Mouse (Mus musculus) hindbrain, embryonic 13.5 days (tissue): ENCODE data around the gene Cluap1. TPM values are rescaled to one million over a fixed set of nuclear protein-coding genes. Genes with fewer than 3 reads are reported as not detected.
"Not testable (repeated sequence)": the region's sequence is repeated elsewhere in the genome, so short reads cannot be mapped to it uniquely, and the experiment has no call there.

Experiments
- ATAC-seq: fragments of 200-750 bp; cut with Nextera tagmentation; 2 replicates; pipeline ENCODE4 v1.8.0; 2017; ENCODE audit warnings: moderate TSS enrichment; ENCODE audit not compliant: low FRiP score
- H3K27ac ChIP-seq: fragments of 300-500 bp; sonication (generic); 2 replicates; pipeline ENCODE4 v1.5.1; 2015; ENCODE audit warnings: inconsistent platforms, mild to moderate bottlenecking, moderate library complexity
- H3K27me3 ChIP-seq: fragments of 300-500 bp; sonication (generic); 2 replicates; pipeline ENCODE4 v1.6.1; 2015; ENCODE audit warnings: mild to moderate bottlenecking, inconsistent platforms
- H3K36me3 ChIP-seq: fragments of 300-500 bp; sonication (generic); 2 replicates; pipeline ENCODE4 v1.6.1; 2015; ENCODE audit warnings: mild to moderate bottlenecking, inconsistent platforms
- H3K4me1 ChIP-seq: fragments of 300-500 bp; sonication (generic); replicated peaks from 2 replicates; pipeline ENCODE4 v1.6.1; 2015; ENCODE audit warnings: inconsistent platforms
- H3K4me2 ChIP-seq: fragments of 300-500 bp; sonication (generic); 2 replicates; pipeline ENCODE4 v1.6.1; 2015; ENCODE audit warnings: inconsistent platforms, mild to moderate bottlenecking, moderate library complexity
- H3K4me3 ChIP-seq: fragments of 300-500 bp; sonication (generic); 2 replicates; pipeline ENCODE4 v1.5.1; 2015; ENCODE audit warnings: mild to moderate bottlenecking, inconsistent platforms
- H3K9ac ChIP-seq: fragments of 300-500 bp; sonication (generic); 2 replicates; pipeline ENCODE4 v1.6.1; 2015; ENCODE audit warnings: mild to moderate bottlenecking, inconsistent platforms
- H3K9me3 ChIP-seq: fragments of 300-500 bp; sonication (generic); 2 replicates; pipeline ENCODE4 v1.6.1; 2016; ENCODE audit warnings: inconsistent platforms
- WGBS: fragments of 180-500 bp; shearing (Covaris S2); methylation state at CpG from one replicate; pipeline ENCODE4 v1.1.7; 2015; 5-methylcytosine and 5-hydroxymethylcytosine counted together
- microRNA-seq: library from miRNA; unstranded; fragments of <30 nt; microRNA quantifications from one replicate; pipeline ENCODE4, GENCODE M21; 2016
- polyA plus RNA-seq: library from polyadenylated mRNA; unstranded; fragments of >200 nt; fragmentation: Nextera tagmentation; extraction: Ambion mirVana; gene quantifications from 2 replicates; pipeline ENCODE4 v1.2.1, GENCODE M21; 2015

The Cluap1 gene
- polyA plus RNA-seq, 1 experiment from 2014 or later = 35.8 TPM

DNA sequence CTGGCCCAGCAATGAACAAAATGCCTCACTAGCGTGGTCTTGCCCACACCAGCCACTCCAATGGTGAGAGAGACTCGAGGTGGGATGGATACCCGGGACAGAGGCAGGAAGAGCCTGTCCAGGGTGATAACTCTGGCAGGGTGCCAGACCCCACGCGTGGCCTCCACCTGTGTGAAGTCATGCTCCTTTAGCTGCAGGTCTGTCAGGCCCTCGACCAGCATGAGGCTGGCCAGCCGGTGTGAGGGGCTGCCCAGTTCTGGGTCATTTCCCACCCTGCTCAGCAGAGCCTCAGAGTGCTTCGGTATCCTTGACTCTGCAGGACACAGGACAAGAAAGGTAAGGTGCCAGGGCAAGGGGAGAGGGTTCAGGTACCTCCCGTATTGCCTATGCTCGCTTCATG, 56.4 kb downstream of the Cluap1 start:
- no peak overlapping the region for H3K9ac ChIP-seq
- no peak for ATAC-seq
- no peaks in the 10 kb centered on the region for H3K9me3 ChIP-seq
- H3K4me1 ChIP-seq = no peaks in the 10 kb centered on the region
- no peak overlapping the region for H3K4me3 ChIP-seq
- no peak overlapping the region for H3K27ac ChIP-seq
- H3K36me3 ChIP-seq = no peaks in the 10 kb centered on the region
- WGBS = 90% methylated on average over 10 of the region's 10 CpGs
- no peak overlapping the region for H3K4me2 ChIP-seq
- no peaks in the 10 kb centered on the region for H3K27me3 ChIP-seq

DNA sequence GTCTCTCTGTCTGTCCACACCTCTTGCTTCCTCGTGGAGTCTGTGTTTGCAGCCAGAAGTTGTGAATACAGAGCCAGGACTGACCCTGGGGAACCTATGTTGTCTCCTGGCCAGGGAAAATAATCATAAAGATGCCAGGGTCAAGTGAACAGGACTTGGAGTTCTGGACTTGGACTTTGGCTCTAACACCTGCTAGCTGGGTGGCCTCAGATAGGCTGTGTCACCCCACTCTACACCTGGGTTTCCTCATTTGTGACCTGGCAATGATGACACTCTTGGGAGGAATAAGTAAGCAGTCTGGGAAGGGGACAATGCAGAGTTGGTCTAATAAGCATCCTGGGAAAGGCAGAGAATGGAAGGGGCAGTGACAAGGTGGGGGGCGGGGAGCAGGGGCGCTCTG, 56.9 kb downstream of the Cluap1 start:
- H3K4me3 ChIP-seq = no peak overlapping the region
- no peaks in the 10 kb centered on the region for H3K9me3 ChIP-seq
- H3K36me3 ChIP-seq = no peaks in the 10 kb centered on the region
- no peaks in the 10 kb centered on the region for H3K27me3 ChIP-seq
- 86% methylated on average over 3 of the region's 3 CpGs for whole genome bisulfite sequencing
- no peak overlapping the region for H3K4me2 ChIP-seq
- ATAC-seq = no peak
- no peak overlapping the region for H3K27ac ChIP-seq
- H3K4me1 ChIP-seq = no peaks in the 10 kb centered on the region
- H3K9ac ChIP-seq = no peak overlapping the region

DNA sequence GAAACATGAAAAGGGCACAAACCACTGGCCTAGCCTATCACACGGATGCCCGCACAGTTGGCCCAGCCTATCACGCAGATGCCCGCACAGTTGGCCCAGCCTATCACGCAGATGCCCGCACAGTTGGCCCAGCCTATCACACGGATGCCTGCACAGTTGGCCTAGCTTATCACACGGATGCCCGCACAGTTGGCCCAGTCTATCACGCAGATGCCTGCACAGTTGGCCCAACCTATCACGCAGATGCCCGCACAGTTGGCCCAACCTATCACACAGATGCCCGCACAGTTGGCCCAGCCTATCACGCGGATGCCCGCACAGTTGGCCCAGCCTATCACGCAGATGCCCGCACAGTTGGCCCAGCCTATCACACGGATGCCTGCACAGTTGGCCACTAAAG, 65.9 kb downstream of the Cluap1 start:
- H3K27ac ChIP-seq, H3K4me1 ChIP-seq, H3K4me3 ChIP-seq, ATAC-seq, H3K4me2 ChIP-seq, H3K27me3 ChIP-seq, H3K9ac ChIP-seq, H3K9me3 ChIP-seq: not testable (repeated sequence)
- H3K36me3 ChIP-seq = peaks cover 25% of the 10 kb centered on the region
- 92% methylated on average over 19 of the region's 19 CpGs for WGBS

DNA sequence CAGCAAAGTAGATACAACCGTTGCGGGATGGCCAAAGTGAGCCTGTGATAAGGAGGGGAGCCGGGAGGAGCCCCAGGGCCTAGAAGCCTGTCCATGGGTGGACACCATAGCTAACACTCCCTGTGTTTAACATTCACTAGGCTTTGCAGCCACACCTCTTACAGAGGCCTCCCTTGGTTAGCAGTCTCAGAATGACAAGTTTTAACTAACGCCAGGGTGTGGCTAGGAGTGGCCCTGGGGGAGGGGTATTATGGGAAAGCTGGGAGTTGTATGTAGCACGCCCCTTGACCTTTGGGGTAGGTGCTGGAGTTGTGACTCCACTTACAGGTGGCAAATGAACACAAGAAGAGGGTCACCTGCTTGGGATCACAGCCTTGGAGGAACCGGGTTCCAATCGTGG, 67.1 kb downstream of the Cluap1 start:
- WGBS = 92% methylated on average over 7 of the region's 7 CpGs
- Histone ChIP-seq H3K4me2 (no peak overlapping the region), H3K9me3 (no peaks in the 10 kb centered on the region), H3K27ac (no peak overlapping the region), H3K36me3 (peaks cover 37% of the 10 kb centered on the region), H3K4me3 (no peak overlapping the region), H3K27me3 (no peaks in the 10 kb centered on the region), H3K4me1 (no peaks in the 10 kb centered on the region; the same call in 1 of the 2 replicates), H3K9ac (no peak overlapping the region)
- ATAC-seq = no peak

DNA sequence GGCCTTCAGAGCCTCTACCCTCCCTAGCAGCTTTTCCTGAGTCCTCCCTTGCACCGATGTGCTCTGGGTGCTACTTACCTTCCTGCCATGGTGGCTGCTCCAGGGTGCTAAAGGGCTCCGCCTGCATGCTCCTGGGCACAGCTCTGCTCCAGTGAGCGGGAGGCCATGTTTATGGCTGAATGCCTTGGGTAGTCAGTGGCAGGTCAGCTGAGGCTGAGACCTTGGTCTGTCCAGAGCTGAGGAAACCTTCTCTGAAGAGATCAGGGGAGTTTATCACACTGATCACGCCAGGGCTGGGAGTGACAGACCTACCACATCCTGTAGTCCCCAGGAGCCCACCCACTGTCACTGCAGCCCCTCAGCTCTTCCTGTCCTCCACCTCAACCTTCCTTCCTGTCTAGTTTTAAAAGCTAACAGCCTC, 67.7 kb downstream of the Cluap1 start, which contains the start of gene Nlrc3:
Gene Nlrc3, minus strand, starts transcription at position 382 of the 421 bp plus-strand sequence.
- Histone ChIP-seq H3K4me3 (no peak within 1 kb of the TSS), H3K36me3 (peaks cover 43% of the 10 kb centered on the region), H3K9me3 (no peaks in the 10 kb centered on the region), H3K27me3 (no peaks in the 10 kb centered on the region), H3K4me2 (no peak within 1 kb of the TSS), H3K4me1 (no peaks in the 10 kb centered on the region; the same call in 1 of the 2 replicates), H3K27ac (no peak within 1 kb of the TSS), H3K9ac (no peak within 1 kb of the TSS)
- peak; percentile 46 for ATAC-seq
- WGBS = 78% methylated on average over 4 of the region's 4 CpGs

DNA sequence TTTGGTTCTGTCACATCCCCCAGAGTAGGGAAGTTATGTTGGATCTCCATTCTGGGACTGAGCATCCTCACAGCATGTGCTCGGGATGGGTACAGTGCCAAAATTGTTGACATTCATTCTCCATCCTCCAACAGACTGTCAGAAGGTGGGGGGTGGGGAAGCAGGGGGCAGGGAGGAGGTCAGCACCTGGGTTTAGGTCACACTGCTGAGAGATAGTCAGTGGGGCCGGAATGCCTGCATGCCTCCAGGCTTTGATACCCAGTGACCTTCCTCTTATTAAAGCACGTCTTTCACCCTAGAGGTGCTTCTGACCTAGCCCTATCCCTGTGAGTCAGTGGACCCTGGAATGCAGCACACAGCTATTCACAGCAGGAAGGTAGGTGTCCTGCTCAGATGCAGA, 68.1 kb downstream of the Cluap1 start:
- H3K9ac ChIP-seq = no peak overlapping the region
- H3K4me1 ChIP-seq = no peaks in the 10 kb centered on the region; the same call in 1 of the 2 replicates
- no peak overlapping the region for H3K4me3 ChIP-seq
- no peak overlapping the region for H3K4me2 ChIP-seq
- WGBS = 61% methylated on average over 3 of the region's 3 CpGs
- no peaks in the 10 kb centered on the region for H3K9me3 ChIP-seq
- no peak overlapping the region for H3K27ac ChIP-seq
- H3K36me3 ChIP-seq = peaks cover 47% of the 10 kb centered on the region
- no peaks in the 10 kb centered on the region for H3K27me3 ChIP-seq
- peak; percentile 27; the same call in 1 of the 2 replicates for ATAC-seq

DNA sequence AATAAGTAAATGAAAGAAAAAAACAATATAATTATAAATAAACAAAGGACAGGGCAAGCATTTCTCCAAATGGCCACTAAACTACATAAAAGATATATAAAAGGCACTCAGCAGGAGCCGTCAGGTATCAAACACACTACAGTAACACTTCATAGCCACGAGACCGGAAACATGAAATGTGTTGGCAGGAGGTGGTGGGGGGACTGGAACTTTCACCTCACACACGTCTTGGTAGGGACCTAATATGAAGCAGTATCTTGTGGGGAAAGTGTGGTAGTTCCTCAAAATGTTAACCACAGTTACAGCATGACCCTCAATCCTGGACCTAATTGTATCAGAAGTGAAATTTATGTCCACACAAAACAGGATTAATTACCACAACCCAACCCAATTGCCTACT, 73.6 kb downstream of the Cluap1 start:
- H3K4me1 ChIP-seq = no peaks in the 10 kb centered on the region
- no peaks in the 10 kb centered on the region for H3K27me3 ChIP-seq
- WGBS = 92% methylated on average over 4 of the region's 4 CpGs
- H3K4me3 ChIP-seq = no peak overlapping the region
- H3K9me3 ChIP-seq = no peaks in the 10 kb centered on the region
- no peak overlapping the region for H3K4me2 ChIP-seq
- ATAC-seq = no peak
- H3K36me3 ChIP-seq = peaks cover 100% of the 10 kb centered on the region
- no peak overlapping the region for H3K9ac ChIP-seq
- no peak overlapping the region for H3K27ac ChIP-seq

DNA sequence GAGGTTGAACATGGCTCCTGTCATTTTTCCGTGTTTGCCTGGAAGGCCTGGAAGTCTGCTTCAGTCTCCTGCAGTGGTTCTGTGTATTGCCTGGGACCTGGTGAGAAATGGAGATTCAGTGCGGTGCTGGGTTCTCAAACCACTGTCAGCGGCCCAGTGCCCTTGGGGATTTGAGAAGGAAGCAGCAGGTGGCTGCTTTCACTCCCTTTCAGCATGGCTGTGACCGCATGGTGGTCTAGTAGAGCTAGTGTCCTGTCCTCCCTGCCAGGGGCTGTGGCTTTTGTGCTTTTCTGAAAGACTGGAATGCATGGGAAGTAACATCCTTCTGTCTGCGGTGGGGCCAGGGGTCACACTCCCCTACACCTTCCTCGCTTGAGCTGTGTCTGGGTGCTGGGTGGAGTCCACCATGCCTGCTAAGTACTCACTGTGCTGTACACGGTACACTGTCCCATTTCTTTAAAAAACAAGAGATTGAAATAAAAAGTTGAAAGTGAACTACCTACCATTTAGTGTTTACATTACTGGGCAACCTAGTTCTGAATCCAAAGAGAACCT, 74.6 kb downstream of the Cluap1 start:
- WGBS = 49% methylated on average over 7 of the region's 7 CpGs
- Histone ChIP-seq H3K27ac (no peak overlapping the region), H3K36me3 (peaks cover 100% of the 10 kb centered on the region), H3K27me3 (no peaks in the 10 kb centered on the region), H3K4me3 (no peak overlapping the region), H3K9ac (no peak overlapping the region), H3K9me3 (no peaks in the 10 kb centered on the region), H3K4me1 (no peaks in the 10 kb centered on the region), H3K4me2 (no peak overlapping the region)
- ATAC-seq = no peak

DNA sequence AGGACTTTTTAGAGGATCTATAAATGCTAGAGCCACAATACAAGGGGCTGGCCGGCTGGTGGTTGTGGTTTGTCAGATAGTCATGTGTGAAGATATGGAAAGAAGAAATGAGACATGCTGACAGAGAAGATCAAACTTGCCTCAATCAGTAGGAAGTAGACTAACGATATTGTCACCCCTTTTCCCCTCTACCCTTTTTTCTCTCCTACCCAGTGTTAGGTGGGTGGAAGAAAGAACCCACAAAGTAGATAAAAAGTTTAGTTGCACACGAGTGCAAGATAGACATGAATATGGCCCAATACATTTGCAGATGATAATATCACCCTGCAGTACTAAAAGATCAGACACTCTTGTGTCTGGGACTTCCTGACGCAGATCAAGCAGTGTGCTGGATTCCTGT, 79.8 kb downstream of the Cluap1 start:
- Histone ChIP-seq H3K36me3 (peaks cover 100% of the 10 kb centered on the region), H3K9me3 (no peaks in the 10 kb centered on the region), H3K4me3 (no peak overlapping the region), H3K4me2 (no peak overlapping the region), H3K27me3 (no peaks in the 10 kb centered on the region), H3K27ac (no peak overlapping the region), H3K9ac (no peak overlapping the region), H3K4me1 (no peaks in the 10 kb centered on the region)
- ATAC-seq = no peak
- WGBS = 93% methylated on average over 4 of the region's 4 CpGs

Small RNA genes lying within 50 kb of the gene (microRNA-seq; reads per million reads assigned to microRNA genes)
- not detected for gene Gm23493

Other genes starting within 250 kb of the Cluap1 start
- gene Mefv, start 190.7 kb upstream of the Cluap1 start, polyA plus RNA-seq = not detected in 2 replicates
- 50.5 and 60.1 TPM in 2 replicates for gene Zfp263, start 164.7 kb upstream of the Cluap1 start, polyA plus RNA-seq
- gene Olfr15, start 77.9 kb upstream of the Cluap1 start, polyA plus RNA-seq = not detected in 2 replicates
- 2.0 TPM in 2 replicates for gene Zfp174, start 61.5 kb upstream of the Cluap1 start, polyA plus RNA-seq
- 80.0 and 83.1 TPM in 2 replicates for gene Naa60, start 36.4 kb upstream of the Cluap1 start, polyA plus RNA-seq
- gene Zfp597, start 24.2 kb upstream of the Cluap1 start, polyA plus RNA-seq = 14.2 and 18.4 TPM in 2 replicates
- 5.1 and 6.3 TPM in 2 replicates for gene Gm20695, start 24.2 kb upstream of the Cluap1 start, polyA plus RNA-seq
- gene 1700037C18Rik, start 112 bp upstream of the Cluap1 start, polyA plus RNA-seq = 9.9 and 11.9 TPM in 2 replicates
- 0.74 and 1.1 TPM in 2 replicates for gene Nlrc3, start 67.8 kb downstream of the Cluap1 start, polyA plus RNA-seq
- gene Slx4, start 95.0 kb downstream of the Cluap1 start, polyA plus RNA-seq = 21.5 and 23.3 TPM in 2 replicates
- 5.3 and 7.2 TPM in 2 replicates for gene Dnase1, start 128.1 kb downstream of the Cluap1 start, polyA plus RNA-seq
- 47.2 and 48.7 TPM in 2 replicates for gene Trap1, start 169.0 kb downstream of the Cluap1 start, polyA plus RNA-seq